Mouse (Mus musculus): Measurements from ENCODE around the gene Olfr97.
A peak's percentile ranks its signal among the peaks of the same experiment; 100 is the strongest.
"Not testable (repeated sequence)": the region's sequence is repeated elsewhere in the genome, so short reads cannot be mapped to it uniquely, and the experiment has no call there.

The Olfr97 gene

GRCm38 (mm10) chr17:37237230-37237629, at the start of gene Olfr97:
Gene Olfr97 (minus strand): TSS chr17:37237330.
- not testable (repeated sequence) for DNase-seq (ENCODE audit: low read depth, low spot score)

- DNase-seq (ENCODE audit: low read depth, low spot score), result no peak
Measured at GRCm38 (mm10) chr17:37283360-37283759, 46.2 kb upstream of the Olfr97 start, which contains the start of gene Olfr99. Gene Olfr99 (minus strand): TSS chr17:37283460.

- peak; percentile 75 for DNase-seq (ENCODE audit: low read depth, low spot score)
Measured at GRCm38 (mm10) chr17:37280331-37280730, 43.2 kb upstream of the Olfr97 start.

- no peak for DNase-seq (ENCODE audit: low read depth, low spot score)
Measured at GRCm38 (mm10) chr17:37276573-37276972, 39.4 kb upstream of the Olfr97 start.

- DNase-seq (ENCODE audit: low read depth, low spot score), result peak; percentile 16
Measured at GRCm38 (mm10) chr17:37275626-37276248, 38.6 kb upstream of the Olfr97 start.

- peak; percentile 46 for DNase-seq (ENCODE audit: low read depth, low spot score)
Measured at GRCm38 (mm10) chr17:37270702-37271092, 33.6 kb upstream of the Olfr97 start.

GRCm38 (mm10) chr17:37270058-37270701, 33.0 kb upstream of the Olfr97 start, which contains the start of gene H2-M3:
Gene H2-M3 (plus strand): TSS chr17:37270220.
- peak; percentile 86 for DNase-seq (ENCODE audit: low read depth, low spot score)

GRCm38 (mm10) chr17:37263626-37264025, 26.5 kb upstream of the Olfr97 start, which contains the start of gene Olfr98:
Gene Olfr98 (minus strand): TSS chr17:37263749.
- peak; percentile 27 for DNase-seq (ENCODE audit: low read depth, low spot score)

- no peak for DNase-seq (ENCODE audit: low read depth, low spot score)
Measured at GRCm38 (mm10) chr17:37250544-37250943, 13.4 kb upstream of the Olfr97 start.

GRCm38 (mm10) chr17:37249460-37249859, 12.3 kb upstream of the Olfr97 start:
- DNase-seq (ENCODE audit: low read depth, low spot score), result no peak

- peak; percentile 40 for DNase-seq (ENCODE audit: low read depth, low spot score)
Measured at GRCm38 (mm10) chr17:37246715-37247114, 9.6 kb upstream of the Olfr97 start.

GRCm38 (mm10) chr17:37242198-37242597, 5.1 kb upstream of the Olfr97 start:
- no peak for DNase-seq (ENCODE audit: low read depth, low spot score)

- DNase-seq (ENCODE audit: low read depth, low spot score), result no peak
Measured at GRCm38 (mm10) chr17:37221879-37222278, 15.3 kb downstream of the Olfr97 start.

GRCm38 (mm10) chr17:37219846-37220245, 17.3 kb downstream of the Olfr97 start, which contains the start of gene Olfr96:
Gene Olfr96 (plus strand): TSS chr17:37220146.
- DNase-seq (ENCODE audit: low read depth, low spot score), result no peak

- DNase-seq (ENCODE audit: low read depth, low spot score), result peak; percentile 43
Measured at GRCm38 (mm10) chr17:37218486-37218885, 18.6 kb downstream of the Olfr97 start.

GRCm38 (mm10) chr17:37213018-37213417, 24.1 kb downstream of the Olfr97 start, which contains the start of gene Olfr95:
Gene Olfr95 (minus strand): TSS chr17:37213118.
- no peak for DNase-seq (ENCODE audit: low read depth, low spot score)

- DNase-seq (ENCODE audit: low read depth, low spot score), result no peak
Measured at GRCm38 (mm10) chr17:37210884-37211768, 26.0 kb downstream of the Olfr97 start.

- DNase-seq (ENCODE audit: low read depth, low spot score), result no peak
Measured at GRCm38 (mm10) chr17:37203917-37204236, 33.3 kb downstream of the Olfr97 start.

GRCm38 (mm10) chr17:37203206-37203916, 33.8 kb downstream of the Olfr97 start:
- peak; percentile 58 for DNase-seq (ENCODE audit: low read depth, low spot score)

GRCm38 (mm10) chr17:37200894-37201293, 36.2 kb downstream of the Olfr97 start, which contains the start of gene Olfr94:
Gene Olfr94 (minus strand): TSS chr17:37200994.
- DNase-seq (ENCODE audit: low read depth, low spot score), result no peak

All from skeletal muscle tissue, adult 2 months (tissue).